Mouse (Mus musculus) cerebellum, postnatal 25 days (tissue): ENCODE data around the gene Maff.
A peak's percentile ranks its signal among the peaks of the same experiment; 100 is the strongest.

Experiments used
- DNase-seq, 2 experiments: peaks; one replicate each; pipeline ENCODE4 v3.0.0; 2021; ENCODE audit warnings: mixed read lengths in 2 of 2

Maff gene

DNA sequence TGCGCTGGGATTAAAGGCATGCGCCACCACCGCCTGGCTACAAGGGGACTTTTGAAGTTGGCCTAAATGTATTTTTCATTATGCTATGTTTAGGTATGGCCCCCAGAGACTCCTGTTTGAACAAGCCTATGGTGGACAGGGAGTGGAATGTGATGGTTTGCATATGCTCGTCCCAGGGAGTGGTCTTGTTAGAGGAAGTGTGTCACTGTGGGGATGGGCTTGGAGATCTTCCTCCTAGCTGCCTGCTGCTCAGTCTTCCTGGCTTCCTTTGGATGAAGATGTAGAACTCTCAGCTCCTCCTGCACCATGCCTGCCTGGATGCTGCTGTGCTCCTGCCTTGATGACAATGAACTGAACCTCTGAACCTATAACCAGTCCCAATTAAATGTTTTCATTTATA, 15.9 kb upstream of the Maff start:
- no peak for DNase-seq

DNA sequence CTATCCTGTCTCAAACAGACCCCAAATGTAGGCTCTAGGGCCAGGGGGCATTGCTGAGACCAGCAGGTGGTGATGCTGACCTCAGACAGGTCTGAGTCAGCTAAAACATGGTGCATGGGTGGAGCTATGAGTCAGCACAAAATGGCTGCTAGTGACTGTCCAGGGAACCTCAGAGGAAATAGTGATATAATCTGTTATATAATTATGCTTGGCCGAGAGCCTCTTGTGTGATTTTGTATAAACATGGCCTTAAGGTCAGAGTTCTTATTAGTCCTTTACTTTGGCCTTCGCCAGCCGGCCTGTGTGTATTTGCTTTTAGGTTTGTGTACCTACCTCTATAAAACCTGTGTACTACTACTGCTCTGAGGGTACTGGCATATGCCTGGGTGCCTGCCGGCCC, 13.0 kb upstream of the Maff start:
- no peak for DNase-seq

- no peak for DNase-seq
These were observed 11.3 kb upstream of the Maff start for GRCm38 (mm10) chr15:79335061-79335655.

DNA sequence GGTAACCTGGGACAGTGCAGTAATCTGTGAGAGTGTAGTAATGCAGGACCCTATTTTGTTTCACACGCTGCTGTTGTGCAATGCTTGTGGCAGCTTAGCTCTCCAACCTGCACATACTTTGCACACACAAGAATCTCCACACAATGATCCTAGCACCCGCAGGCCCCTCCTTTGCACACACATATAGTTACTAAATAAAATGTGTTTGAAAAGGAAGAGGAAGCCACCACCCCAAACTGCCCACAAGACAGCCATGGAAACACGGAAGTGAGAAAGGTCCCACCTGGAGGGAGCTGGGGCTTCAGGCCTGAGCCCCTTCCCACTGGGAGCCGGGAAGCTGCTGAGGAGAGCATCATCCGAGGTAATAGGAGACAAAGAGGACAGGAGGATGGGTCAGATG, 7.4 kb upstream of the Maff start:
- DNase-seq = no peak

GRCm38 (mm10) chr15:79342641-79343337, 3.6 kb upstream of the Maff start:
- no peak for DNase-seq

- DNase-seq = no peak
These were observed 1.8 kb upstream of the Maff start for GRCm38 (mm10) chr15:79344627-79345026.

DNA sequence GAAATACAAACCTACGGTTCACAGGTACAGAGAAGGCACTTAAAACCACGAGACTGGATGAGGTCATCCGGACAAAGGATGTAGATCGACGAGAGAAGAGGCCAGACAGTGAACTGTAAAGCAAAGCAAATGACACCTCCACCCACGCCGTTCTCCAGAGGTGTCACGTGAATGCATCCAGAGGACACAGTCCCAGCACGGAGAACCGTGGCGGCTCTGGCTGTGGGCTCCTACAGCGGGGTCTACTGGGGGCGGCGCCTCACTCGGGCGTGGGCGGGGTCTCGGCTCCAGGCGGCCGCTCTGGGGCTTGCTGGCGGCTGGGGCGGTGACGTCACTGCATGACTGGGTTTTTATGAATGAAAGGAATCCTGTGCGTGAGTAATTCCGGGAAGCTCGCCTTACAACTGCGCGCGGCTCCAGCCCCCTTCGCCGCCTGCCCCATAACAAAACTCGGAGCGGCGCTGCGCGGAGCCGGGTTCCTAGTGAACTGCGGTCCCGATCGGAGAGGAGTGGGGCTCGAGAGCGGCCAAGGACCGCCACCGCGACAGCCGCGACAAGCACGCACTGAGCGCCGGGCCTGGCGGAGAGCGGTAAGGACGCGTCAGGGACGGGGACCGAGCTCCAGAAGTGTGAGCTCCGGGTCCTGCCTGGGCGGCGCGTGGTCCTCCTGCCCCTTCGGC, 884 bp downstream of the Maff start:
- peak; percentile 81 to 88 for DNase-seq

GRCm38 (mm10) chr15:79347845-79348506, 1.6 kb downstream of the Maff start:
- DNase-seq = peak; percentile 50 to 72

DNA sequence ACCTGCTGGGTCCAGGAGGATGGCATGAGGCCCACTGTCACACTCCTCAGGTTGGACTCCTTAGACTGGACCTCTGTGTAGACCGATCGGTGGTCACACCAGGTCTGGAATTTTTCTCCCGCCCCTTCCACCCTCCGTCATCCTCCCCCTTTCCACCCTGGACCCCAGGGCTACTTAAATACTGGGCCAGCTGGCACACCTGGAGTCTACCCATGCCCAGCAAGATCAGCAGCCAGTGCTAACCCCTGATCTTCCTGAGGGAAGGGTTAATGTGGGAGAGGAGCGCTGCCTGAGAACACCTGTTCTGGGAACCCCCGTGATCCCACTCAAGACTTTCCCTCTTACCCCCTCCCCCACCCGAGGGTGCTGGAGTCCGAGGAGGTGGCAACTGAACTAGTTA, 2.2 kb downstream of the Maff start:
- no peak for DNase-seq

DNA sequence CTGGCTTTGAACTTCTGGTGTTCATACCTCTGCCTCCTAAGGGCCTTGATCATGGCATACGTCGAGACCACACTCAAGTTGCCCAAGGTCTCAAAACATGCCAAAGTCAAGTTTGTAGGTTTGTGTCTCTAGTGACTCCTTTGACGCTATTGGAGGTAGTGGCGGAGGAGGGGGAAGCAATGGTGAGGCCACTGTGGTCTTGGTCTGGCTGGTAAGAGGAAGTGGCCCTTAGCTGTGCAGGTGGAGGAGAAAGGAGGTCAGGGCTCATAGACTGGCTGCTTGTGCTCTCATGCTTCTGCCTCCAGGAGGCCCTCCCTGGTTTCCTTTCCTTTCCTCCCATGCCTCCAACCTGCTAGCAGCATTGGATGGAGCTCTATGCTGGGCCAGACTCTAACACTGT, 4.4 kb downstream of the Maff start:
- DNase-seq = no peak

- no peak for DNase-seq
These were observed 4.9 kb downstream of the Maff start for GRCm38 (mm10) chr15:79351331-79351767.

DNA sequence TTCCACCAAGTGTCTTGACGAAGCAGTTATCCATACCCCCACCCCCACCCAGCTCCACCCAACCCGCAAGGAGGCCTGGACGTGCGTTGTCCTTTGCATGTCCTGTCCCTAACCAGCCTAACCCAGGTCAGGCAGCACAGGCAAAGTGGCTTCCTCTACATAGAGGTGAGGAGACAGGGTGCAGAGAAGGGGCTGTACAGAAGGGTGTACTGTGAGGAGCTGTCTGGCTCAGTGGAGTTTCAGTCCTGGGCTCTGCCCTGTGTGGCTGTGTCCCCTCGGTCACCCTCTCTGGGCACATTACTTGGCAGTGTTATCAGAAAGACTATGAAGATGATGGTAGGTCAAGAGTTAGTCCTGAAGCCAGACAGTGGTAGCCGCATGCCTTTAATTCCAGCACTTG, 6.1 kb downstream of the Maff start:
- no peak for DNase-seq

GRCm38 (mm10) chr15:79353690-79354305, 7.4 kb downstream of the Maff start:
- no peak for DNase-seq

DNA sequence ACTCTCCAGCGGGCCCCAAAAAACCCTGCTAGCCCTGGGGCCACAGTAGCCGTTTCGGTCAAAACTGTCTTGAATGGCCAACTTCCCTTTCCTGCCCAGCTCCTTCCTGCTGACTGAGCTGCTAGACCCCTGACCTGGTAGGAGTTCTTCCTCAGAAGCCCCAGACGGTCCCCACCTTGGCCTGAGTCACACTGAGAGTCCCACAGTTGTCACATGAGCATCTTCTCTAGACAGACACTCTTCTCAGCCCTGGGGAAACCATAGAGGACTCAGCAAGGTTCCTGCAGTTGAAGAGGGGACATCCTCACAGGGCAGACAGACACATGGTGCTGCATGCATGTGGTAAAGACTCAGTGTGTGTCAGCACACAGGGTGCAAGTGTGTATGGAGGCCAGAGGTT, 8.2 kb downstream of the Maff start:
- DNase-seq = no peak

DNA sequence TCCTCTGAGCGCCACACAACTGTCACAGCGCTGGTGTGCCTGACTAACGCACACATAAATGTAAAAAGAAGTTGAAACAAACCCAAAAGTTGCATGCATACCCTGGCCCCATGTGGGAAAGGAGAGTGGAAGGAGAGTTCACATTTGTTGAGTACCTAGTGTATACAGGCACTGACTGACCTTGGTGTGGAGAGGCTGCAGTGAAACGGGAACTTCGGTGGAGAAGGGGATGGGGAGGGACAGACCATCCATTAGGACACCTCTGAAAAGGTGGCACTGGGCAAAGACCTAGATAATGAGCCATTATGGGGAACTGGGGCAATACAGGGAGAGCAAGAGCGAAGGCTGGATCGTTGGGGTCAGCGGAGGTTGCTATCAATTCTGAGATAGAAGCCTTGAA, 10.1 kb downstream of the Maff start:
- DNase-seq = no peak

GRCm38 (mm10) chr15:79357036-79357911, 10.9 kb downstream of the Maff start:
- peak; percentile 33 to 56 for DNase-seq

GRCm38 (mm10) chr15:79357974-79358690, 11.7 kb downstream of the Maff start:
- DNase-seq = no peak

- DNase-seq = no peak
These were observed 13.5 kb downstream of the Maff start for GRCm38 (mm10) chr15:79359954-79360353.

GRCm38 (mm10) chr15:79360371-79360770, 13.9 kb downstream of the Maff start:
- DNase-seq = no peak

GRCm38 (mm10) chr15:79361023-79361422, 14.6 kb downstream of the Maff start:
- DNase-seq = no peak

GRCm38 (mm10) chr15:79364120-79364519, 17.7 kb downstream of the Maff start:
- DNase-seq = no peak
